Mouse (Mus musculus): ENCODE data around the gene Hlcs.

The Hlcs gene

DNA sequence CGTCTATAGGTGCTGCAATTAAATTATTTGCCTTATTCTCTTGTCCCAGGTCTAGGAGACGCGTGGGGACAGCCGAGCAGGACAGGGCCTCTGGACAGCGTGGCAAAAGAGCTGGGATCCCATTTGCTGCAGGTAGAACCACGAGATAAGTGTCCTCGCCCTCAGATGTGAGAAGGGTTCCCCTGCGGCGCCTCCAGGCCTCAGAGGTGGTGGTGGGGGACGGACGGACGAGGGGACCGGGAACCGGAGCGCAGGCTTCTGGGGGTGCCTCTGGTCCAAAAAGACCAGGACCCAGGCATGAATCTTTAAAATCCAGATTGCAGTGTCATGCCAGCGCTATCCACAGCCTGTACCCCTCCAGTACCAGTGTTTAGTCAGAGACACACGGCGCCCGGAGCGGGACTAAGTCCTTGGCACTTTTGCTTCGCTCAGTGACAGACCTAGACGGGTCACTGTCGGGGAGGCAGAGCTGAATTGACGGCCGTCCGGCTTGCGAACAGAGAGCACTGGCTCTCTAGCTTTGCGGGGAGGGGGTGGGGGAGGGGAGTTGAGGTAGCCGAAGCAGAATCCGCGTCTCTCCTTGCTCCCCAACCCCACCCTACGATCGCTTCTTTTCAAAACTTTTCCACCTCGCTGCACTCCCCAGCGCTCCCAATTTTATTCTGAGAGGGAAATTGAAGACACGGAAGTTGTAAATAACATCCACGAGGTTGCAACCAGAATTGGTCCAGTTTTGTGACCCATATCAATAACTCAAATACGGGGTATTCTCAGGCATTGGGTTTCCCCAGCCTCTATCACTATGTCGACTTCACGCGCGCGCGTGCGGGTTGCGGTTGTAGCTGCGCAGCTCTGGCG lies 218.9 kb downstream of the Hlcs start:
- no peak for DNase-seq (ENCODE audit: low read depth, low spot score)

DNA sequence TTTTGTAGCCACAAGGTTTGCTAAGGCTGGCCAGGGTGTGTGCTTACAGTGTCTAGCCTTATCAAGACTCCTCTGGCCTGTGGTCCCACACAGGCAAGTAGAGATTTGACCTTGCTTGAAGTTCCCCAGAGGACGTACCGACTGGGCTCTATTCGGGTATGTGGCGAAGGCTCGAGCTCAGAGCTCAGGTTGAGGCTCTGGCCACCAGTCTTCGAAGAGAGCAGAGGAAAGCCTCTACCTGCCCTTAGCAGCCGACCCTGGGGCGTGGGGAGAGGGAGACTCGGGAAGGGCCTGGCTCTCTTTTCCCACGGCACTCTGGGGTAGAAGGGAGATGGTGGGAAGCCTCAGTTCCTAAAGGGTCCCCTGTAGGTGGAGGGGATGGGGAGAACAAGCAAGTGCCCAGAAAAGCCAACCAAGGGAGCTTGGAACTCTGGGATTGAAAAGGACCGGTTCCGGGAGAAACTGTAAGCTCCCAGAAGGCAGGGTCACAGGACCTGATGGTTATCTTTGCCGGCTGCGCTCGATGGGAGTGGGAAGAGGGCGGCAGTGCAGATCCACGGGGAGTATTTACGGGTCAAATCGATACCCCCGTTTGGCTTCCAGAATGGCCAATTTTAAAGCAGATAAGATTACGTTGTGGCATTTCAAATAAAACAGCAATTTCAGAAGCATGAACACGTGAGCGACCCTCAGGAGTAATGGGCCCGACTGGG lies 220.1 kb downstream of the Hlcs start:
- DNase-seq (ENCODE audit: low read depth, low spot score) = no peak

DNA sequence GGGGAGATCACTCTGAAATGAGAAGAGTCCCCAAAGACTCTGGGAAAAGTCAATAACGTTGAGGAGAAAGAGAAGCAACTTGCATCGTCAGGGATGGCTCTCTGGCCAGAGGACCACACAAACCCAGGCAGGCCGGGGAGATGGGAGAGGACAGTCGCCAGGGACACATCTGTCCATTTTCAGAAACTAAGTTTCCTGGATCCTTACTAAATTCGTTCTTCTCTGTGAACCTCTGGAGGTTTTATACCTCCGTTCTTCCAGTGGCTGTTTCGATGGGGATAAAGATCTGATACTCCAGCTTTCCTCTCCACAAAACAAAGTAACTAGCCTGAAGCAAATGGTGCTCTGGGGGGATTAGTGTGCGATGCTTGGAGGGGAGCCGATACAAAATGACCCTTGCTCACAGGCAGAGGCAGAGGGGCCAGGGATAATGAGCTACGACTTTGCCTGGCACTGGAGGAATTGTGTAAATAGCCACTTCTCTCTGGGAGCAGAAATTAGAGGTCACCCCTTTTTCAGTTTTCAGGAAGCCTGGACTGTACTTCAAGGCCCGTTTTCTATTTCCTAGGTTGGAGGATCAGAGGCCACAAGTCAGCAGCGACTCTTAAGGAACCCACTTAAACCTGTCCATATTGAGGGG lies 220.7 kb downstream of the Hlcs start:
- DNase-seq (ENCODE audit: low read depth, low spot score) = no peak

DNA sequence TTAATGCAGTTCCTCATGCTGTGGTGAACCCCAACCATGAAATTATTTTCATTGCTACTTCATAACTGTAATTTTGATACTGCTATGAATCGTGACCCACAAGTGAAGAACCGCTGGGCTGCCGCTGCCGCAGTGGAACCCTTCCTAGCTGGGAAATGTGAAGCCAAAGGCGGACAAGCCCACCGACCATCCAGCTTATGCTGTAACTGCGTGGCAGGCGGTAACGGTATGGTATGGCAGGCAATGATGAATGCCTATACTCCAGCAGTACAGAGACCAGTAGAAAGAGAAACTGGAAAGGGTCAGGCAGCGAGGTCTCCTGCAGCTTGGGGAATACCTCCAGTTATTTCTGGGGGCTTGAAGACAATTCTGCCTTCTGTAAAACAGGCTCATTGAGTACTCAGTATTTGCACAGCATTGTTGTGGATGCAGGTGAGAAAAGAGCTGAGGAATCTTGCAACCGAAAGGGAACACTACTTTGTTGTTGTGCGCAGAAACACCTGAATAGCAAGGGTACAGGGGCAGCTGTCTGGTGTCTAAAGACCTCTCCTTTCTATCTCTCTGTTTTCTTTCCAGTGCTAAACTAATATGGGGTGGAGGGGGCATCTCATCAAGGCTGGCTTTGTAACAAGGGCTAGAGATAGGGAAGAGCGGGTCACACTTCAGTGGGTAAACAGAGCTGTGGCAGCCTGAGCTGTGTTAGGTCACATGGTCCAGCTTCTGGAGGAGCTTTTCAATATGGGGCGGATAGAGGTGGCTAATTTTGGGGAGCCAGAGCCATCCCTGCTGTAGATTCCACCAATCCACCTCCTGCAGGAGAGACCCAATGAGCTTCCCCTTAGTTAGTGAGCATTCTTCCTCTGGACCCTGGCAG lies 224.3 kb downstream of the Hlcs start:
- DNase-seq (ENCODE audit: low read depth, low spot score) = no peak

DNA sequence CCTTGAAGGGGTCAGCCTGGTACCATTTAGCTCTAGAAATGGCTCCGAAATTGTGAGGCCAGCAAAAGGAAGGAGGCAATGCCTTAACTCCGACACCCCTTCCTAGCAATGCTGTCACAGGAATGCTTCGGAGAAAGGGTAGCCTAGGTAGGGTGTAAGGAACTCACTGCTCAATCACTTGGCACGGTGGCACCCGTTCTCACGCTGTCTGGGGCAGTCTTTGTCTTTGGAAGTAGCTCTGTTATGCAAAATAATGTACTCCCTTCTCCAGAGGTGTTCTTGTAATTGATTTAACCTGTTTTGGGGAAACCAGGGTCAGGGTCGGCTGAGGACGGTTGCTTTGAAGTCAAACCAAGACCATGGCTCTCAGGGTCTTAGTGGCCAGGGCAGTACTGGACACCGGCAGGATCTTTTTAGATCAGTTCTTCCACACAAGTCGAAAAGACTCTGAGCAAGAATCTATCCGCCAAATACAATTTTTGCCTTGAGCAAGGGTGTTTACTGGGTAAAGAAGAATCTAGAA lies 225.1 kb downstream of the Hlcs start:
- DNase-seq (ENCODE audit: low read depth, low spot score) = no peak

DNA sequence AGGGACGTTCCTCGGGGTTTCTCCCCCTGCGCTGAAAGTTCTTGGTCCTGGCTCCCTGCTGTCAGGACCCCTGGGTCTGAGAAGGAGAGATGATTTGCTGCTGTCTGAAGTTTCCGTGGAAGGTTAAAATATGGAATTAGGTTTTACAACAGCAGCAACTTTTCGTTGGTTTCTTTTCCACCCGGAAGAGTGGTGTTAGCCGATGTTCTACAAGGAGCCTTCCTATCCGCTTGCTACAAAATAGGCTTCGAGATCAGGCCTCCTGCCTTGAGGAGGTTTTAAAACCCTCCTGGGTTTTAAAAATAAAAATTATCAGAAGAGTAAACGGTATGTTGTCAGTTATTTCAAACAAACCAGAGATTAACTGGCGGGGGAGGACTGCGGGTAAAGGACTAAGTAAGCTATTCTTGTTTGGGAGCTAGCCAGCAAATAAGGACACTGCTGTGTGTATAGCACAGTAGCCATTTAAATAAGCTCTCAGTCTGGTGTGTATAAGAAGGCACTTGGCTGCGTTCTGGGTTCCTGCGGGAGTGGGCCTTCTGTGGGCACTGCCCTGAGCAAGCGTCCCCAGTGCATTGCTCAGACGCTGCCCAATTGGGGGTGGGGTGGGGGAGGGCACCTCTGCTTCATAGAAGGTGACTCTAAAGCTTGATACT lies 225.7 kb downstream of the Hlcs start:
- no peak for DNase-seq (ENCODE audit: low read depth, low spot score)

DNA sequence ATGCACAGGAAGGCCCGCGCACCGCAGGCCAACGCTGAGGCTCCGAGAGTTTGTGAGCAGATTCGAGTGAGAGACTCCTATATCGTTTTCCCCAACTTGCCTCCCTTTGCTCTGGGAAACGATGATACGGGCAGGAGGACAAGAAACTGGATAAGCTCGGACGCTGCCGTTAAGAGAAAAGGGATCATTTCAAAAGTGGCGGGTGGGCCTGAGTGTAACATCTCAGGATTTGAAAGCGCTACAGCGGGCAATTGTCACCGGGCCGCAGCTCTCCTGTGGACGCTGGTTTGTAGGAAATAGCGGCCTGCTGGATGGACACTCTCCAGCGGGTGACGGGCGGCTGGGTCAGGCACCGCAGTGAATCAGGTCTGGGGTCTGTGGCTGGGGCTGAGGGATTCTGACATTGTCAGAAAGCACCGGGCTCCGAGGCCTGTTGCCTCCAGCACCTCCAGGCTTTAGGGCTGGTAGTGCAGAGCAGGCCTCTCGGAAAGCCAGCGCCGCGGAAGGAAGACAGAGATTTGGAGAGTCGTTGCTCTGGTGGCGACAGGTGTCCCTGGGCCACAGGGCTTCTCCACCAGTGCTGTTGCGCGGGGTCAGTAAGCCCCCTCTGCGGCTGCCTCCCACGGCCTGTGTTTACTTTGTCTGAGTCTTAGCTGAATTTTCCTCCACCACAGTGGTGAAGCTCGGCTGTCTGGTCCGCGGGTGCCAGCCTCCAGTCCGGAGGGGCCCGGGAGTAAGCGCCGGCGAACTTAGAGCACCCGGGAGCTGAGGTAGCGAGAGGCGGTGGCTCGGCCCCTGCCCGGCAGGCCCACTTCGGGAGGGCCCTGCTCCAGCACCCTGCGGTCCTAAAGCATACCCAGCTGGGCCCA lies 226.4 kb downstream of the Hlcs start:
- no peak for DNase-seq (ENCODE audit: low read depth, low spot score)

DNA sequence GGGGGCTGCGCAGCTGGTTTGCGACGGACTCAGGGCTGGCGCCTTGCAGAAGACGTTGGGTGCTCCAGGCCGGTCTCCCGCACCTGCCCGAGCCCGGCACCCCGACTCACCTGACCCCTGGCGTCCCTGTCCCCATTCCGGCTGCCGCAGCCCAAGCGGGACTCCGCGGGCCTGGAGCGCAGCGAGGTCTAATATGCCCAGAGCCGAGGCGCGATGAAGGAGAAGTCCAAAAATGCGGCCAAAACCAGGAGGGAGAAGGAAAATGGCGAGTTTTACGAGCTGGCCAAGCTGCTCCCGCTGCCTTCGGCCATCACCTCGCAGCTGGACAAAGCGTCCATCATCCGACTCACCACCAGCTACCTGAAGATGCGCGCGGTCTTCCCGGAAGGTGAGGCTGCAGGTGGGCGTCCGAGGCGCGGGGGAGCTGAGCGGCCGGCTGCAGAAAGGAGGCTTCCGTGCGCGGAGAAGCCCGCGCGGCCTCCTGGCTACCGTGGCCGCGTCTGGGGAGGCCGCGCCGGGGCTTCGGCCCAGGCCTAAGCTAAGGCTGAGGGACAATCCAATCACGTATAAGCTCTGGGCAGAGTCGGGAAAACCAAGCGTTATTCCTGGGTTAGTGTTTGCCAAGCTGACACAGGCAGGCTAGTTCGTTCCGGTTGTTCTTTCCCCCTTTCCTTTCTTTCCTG lies 227.6 kb downstream of the Hlcs start:
- DNase-seq (ENCODE audit: low read depth, low spot score) = no peak

DNA sequence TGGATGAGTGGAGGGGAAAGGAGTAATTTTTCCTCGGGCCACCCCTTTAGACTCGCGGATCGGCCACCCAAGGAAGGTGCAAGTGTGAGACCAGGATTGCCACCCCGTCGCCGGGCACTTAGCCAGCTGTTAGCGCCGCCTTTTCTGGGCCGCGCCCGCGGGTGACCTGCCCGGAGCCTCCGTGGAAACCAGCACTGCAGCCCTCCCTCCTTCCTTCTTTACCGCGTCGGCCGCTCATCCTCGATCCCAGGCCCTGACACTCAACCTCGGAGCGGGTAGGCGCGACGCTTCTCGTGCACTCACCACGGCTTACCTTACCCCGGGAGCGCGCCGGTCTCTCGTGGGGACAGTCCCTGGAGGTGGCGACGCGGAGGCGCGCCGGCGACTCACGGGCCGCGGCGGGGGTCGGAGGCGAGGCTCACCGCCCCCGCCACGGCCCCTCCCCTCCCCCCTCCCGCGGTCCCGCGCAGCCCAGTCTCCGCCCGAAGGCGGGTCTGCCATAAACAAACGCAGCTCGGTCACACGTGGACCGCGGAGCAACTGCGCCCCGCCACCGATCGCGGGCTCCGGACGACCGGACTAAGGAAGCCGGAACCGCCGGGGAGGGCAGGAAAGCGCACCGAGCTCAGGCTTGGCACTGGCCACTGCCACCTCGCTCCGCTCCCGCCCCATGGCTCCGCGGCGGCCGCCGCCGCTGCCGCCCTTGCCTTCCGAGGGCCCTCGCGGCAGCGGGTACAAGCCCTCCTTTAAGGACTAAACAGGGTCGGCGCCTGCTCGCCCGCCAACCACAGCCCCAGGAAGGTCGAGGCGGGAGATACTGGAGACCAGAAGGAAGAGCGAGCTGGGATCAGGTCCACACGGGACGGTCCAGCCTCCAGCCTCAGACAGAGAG lies 228.4 kb downstream of the Hlcs start, which contains the start of gene Sim2:
TSS of gene Sim2 (plus strand) at position 221 of the 892 bp plus-strand sequence.
- no peak for DNase-seq (ENCODE audit: low read depth, low spot score)

DNA sequence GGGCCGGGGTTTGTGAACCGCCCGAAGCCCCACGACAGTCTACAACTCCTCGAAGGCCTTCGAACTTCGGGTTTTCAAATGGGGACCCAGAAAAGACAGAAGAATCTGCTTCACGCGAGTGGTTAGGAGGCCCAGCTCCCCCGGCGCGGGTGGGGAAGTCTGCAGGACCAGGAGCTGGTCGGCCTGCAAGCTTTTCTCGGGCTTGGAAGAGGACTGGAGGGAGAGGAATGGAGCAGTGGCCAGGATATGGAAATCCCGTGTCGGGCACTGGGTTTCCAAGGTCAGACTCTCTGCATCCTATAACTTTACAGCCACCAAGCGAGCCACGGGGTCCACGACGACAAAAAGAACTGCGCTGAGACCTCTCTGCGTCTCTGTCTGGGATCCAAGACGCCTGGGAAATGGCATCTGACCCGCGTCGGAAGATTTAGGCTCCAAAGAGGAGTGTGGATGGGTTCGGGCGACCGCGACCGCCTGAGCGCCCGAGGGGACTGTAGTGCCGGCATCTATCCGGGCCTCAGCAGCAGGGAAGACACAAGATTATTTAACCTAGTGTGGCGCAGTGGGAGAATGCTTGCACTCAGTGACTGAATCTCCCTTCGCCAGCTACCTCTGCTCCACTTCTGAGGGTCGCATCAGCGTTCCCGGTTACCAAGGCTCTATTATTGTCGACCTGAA lies 229.4 kb downstream of the Hlcs start:
- DNase-seq (ENCODE audit: low read depth, low spot score) = no peak

DNA sequence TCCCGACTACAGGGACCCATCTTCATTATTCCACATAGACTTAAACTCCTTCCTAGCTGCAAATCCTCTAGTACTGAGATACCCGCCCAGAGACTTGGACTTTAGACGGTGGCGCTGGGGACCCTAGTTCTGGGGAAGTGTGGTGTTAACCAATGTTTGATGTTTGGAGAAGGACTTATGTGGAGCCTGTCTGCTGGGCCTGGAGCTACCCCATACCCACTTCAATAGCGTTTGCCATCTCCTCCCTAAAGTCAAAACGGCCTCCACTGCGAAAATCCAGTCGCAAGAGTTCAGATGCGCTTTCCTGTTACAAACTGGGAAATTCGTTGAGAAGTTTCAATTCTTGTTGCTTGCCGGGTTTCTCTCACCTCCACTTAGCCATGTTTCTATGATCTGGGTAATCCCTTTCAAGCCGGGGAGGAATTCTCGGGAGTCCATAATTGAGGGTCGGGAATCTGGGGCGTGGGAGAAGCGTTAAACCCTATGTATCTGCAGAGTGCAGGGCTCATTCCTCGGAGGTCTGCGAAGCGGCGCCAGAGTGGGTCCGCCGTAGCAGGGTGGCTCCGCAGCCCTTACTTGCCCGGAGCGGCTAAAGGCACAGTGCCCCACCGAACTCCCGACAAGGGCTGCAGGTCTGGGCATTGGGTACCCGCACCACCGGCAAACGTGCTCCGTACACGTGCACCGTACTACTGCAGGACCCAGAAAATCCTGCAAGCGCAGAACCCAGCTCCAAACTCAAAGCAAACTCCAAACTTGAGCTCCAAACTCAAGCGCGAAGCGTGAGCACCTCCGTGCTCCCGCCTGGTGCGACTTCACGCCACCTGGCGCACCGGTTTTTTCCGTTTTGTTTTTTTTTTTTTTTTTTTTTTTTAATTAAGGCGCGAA lies 230.2 kb downstream of the Hlcs start:
- no peak for DNase-seq (ENCODE audit: low read depth, low spot score)

DNA sequence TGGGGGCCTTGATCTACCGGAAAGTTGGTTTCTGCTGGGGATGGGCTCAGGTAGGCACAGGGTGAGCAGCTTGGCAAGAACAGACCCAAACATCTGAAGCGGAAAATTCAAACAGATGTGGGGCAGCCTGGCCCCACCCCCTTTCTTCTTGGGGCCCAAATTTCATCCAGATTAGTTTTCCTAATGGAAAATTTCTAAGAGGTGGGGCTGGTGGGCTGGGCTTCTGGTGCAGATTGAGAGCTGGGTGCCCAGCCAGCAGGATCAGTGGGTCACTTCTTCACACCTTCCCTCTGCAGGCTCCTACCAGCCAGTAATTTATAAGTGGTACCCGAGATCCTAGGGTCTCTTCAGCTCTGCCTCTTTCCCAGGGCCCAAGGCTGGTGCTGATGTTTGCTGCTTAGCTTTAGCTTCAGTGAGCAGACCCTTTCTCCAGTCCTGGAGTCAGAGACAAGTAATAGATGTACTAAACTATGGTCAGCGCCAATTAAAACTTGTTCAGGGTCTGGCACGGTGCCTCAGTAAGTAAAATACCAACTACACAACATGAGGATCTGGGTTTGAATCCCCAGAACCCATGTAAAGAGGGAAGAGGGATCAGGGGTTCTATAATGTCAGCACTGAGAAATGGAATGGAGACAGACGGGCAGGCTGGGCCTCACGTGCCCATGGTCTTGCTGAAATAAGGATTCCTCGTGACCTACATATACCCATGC lies 231.2 kb downstream of the Hlcs start:
- DNase-seq (ENCODE audit: low read depth, low spot score) = no peak

DNA sequence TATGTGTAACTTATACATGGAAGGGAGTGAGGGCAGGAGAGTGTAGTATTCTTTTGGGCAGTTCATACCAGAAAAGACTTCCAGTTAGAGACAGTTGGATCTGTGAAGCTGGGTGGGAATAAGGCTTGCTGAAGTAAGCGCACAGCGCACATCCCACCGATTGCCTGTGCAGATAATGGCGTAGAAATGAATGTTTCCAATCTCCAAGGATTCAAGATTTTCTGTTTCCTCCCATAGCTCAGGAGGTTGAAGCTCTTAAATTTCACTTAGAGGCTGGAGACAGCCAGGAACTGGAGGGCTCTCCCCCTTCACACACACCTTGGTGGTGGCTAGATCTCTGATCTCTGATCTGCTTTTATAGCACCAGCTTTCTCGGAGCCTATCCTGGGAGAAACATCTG lies 231.8 kb downstream of the Hlcs start:
- DNase-seq (ENCODE audit: low read depth, low spot score) = no peak

DNA sequence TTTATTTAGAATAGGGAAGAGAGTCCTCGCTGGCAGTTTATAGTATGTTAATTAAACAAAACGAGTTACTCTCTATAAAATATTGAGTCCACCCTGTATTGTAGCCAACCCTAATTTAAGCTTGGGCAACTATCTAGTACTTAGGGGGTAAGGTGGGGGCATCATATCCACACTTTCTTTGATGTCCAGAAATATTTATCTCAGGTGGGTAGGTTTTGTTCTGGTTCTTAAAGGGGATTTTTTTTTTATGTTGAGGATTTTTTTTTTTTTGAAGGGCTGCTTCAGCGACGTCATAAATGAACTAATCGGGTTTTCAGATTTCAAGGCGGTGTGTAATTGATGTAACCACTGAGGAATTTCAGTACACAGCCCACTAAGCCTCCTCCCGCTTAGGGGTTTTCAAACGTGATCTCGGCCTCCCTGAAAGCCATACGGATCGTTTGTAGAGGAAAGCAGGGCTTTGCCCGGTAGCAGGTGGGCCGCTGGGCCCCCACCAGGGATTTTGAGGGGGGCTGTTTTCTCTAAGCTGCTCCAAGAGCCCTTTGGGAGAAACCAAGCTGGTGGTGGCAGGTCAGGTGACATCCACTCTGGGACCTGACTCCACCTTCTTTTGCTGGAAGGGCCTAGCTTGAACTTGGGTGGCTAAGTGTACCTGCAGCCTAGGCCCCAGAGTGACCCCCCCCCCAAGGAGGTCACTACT lies 233.4 kb downstream of the Hlcs start:
- DNase-seq (ENCODE audit: low read depth, low spot score) = no peak
